Mouse (Mus musculus) skeletal muscle tissue, postnatal 0 days (tissue): ENCODE results near the gene Rhbdl2. TPM values are rescaled to one million over a fixed set of nuclear protein-coding genes. Genes with fewer than 3 reads are reported as not detected.

Experiments
- polyA plus RNA-seq: library from polyadenylated mRNA; unstranded; fragments of >200 nt; fragmentation: Nextera tagmentation; extraction: Ambion mirVana; gene quantifications from 2 replicates; pipeline ENCODE4 v1.2.1, GENCODE M21; 2015

Gene Rhbdl2
- polyA plus RNA-seq = 0.36 and 0.76 TPM in 2 replicates

GRCm38 (mm10) chr4:123787191-123787985, at the start of gene Rhbdl2:
Gene Rhbdl2, plus strand, starts transcription at chr4:123787874.

GRCm38 (mm10) chr4:123750152-123750651, 37.5 kb upstream of the Rhbdl2 start, which contains the start of gene Akirin1:
Gene Akirin1, minus strand, starts transcription at chr4:123750345.

GRCm38 (mm10) chr4:123859379-123859778, 71.7 kb downstream of the Rhbdl2 start, which contains the start of gene 4933427I04Rik:
Gene 4933427I04Rik, plus strand, starts transcription at chr4:123859679.

Other genes starting within 250 kb of the Rhbdl2 start
- gene Macf1, start 103.5 kb upstream of the Rhbdl2 start, polyA plus RNA-seq = 22.6 and 25.0 TPM in 2 replicates
- gene Ndufs5, start 69.7 kb upstream of the Rhbdl2 start, polyA plus RNA-seq = 650 and 671 TPM in 2 replicates
- gene Akirin1, start 37.5 kb upstream of the Rhbdl2 start, polyA plus RNA-seq = 27.8 and 29.2 TPM in 2 replicates
- not detected in 2 replicates for gene 4933427I04Rik, start 71.8 kb downstream of the Rhbdl2 start, polyA plus RNA-seq
- gene Mycbp, start 117.0 kb downstream of the Rhbdl2 start, polyA plus RNA-seq = 72.4 and 92.6 TPM in 2 replicates
- gene Rragc, start 129.6 kb downstream of the Rhbdl2 start, polyA plus RNA-seq = 28.5 and 32.4 TPM in 2 replicates
- gene 4930535I16Rik, start 130.1 kb downstream of the Rhbdl2 start, polyA plus RNA-seq = not detected in 2 replicates